Mouse (Mus musculus) neural tube, embryonic 12.5 days (tissue): ENCODE measurements at regions not wholly inside any gene's neighbourhood (a gene's known extent, or its start where the extent isn't known, plus 50 kb on each side); places are given as distances from the start of the nearest gene placed in this dataset.

Experiments
- ATAC-seq: fragments of 200-750 bp; cut with Nextera tagmentation; 2 replicates; pipeline ENCODE4 v1.8.0; 2017; ENCODE audit warnings: low read depth, mild to moderate bottlenecking, moderate TSS enrichment, moderate library complexity; ENCODE audit not compliant: low FRiP score
- H3K27ac ChIP-seq: fragments of 300-500 bp; sonication (generic); 2 replicates; pipeline ENCODE4 v1.5.1; 2016
- H3K27me3 ChIP-seq: fragments of 300-500 bp; sonication (generic); replicated peaks from 2 replicates; pipeline ENCODE4 v1.6.1; 2016; ENCODE audit warnings: mild to moderate bottlenecking
- H3K36me3 ChIP-seq: fragments of 300-500 bp; sonication (generic); 2 replicates; pipeline ENCODE4 v1.6.1; 2016; ENCODE audit warnings: mild to moderate bottlenecking
- H3K4me1 ChIP-seq: fragments of 300-500 bp; sonication (generic); 2 replicates; pipeline ENCODE4 v1.6.1; 2016
- H3K4me2 ChIP-seq: fragments of 300-500 bp; sonication (generic); replicated peaks from 2 replicates; pipeline ENCODE4 v1.6.1; 2016; ENCODE audit warnings: mild to moderate bottlenecking
- H3K4me3 ChIP-seq: fragments of 300-500 bp; sonication (generic); 2 replicates; pipeline ENCODE4 v1.5.1; 2016
- H3K9ac ChIP-seq: fragments of 300-500 bp; sonication (generic); 2 replicates; pipeline ENCODE4 v1.6.1; 2016; ENCODE audit warnings: mild to moderate bottlenecking
- H3K9me3 ChIP-seq: fragments of 300-500 bp; sonication (generic); 2 replicates; pipeline ENCODE4 v1.6.1; 2016; ENCODE audit warnings: mild to moderate bottlenecking
- WGBS: fragments of 180-500 bp; shearing (Covaris S2); methylation state at CpG from one replicate; pipeline ENCODE4 v1.1.7; 2016; 5-methylcytosine and 5-hydroxymethylcytosine counted together

- WGBS: 89% methylated on average over 2 of the region's 2 CpGs
Observed at GRCm38 (mm10) chr9:115607961-115608360, 297.7 kb upstream of the Stt3b start.

GRCm38 (mm10) chr9:115608377-115608776 lies 298.2 kb upstream of the Stt3b start:
- no peak for ATAC-seq
- Histone ChIP-seq H3K27ac (no peak overlapping the region), H3K4me1 (peaks cover 4% of the 10 kb centered on the region; the same call in 1 of the 2 replicates), H3K4me3 (no peak overlapping the region), H3K36me3 (no peaks in the 10 kb centered on the region), H3K27me3 (no peaks in the 10 kb centered on the region), H3K9me3 (no peaks in the 10 kb centered on the region), H3K9ac (no peak overlapping the region), H3K4me2 (no peak overlapping the region)
- 94% methylated on average over 5 of the region's 5 CpGs for WGBS

More at GRCm38 (mm10) chr9:115607961-115608360, 297.7 kb upstream of the Stt3b start:
- Histone ChIP-seq H3K4me3 (no peak overlapping the region), H3K4me2 (no peak overlapping the region), H3K36me3 (no peaks in the 10 kb centered on the region), H3K27ac (no peak overlapping the region), H3K27me3 (no peaks in the 10 kb centered on the region), H3K9me3 (no peaks in the 10 kb centered on the region), H3K4me1 (peaks cover 4% of the 10 kb centered on the region; the same call in 1 of the 2 replicates), H3K9ac (no peak overlapping the region)
- ATAC-seq: no peak

- H3K27ac ChIP-seq: no peak overlapping the region
- H3K9ac ChIP-seq: no peak overlapping the region
- no peaks in the 10 kb centered on the region for H3K9me3 ChIP-seq
- H3K4me1 ChIP-seq: peaks cover 2% of the 10 kb centered on the region; the same call in 1 of the 2 replicates
- 90% methylated on average over 5 of the region's 5 CpGs for WGBS
- no peaks in the 10 kb centered on the region for H3K36me3 ChIP-seq
- no peak overlapping the region for H3K4me3 ChIP-seq
- H3K4me2 ChIP-seq: no peak overlapping the region
- no peaks in the 10 kb centered on the region for H3K27me3 ChIP-seq
- ATAC-seq: no peak
Observed at GRCm38 (mm10) chr9:115609904-115610303, 299.4 kb upstream of the Gadl1 start.

- Histone ChIP-seq H3K9me3 (no peaks in the 10 kb centered on the region), H3K36me3 (no peaks in the 10 kb centered on the region), H3K27me3 (no peaks in the 10 kb centered on the region), H3K4me1 (no peaks in the 10 kb centered on the region; the same call in 1 of the 2 replicates), H3K27ac (no peak overlapping the region), H3K9ac (no peak overlapping the region), H3K4me2 (no peak overlapping the region), H3K4me3 (no peak overlapping the region)
- no peak for ATAC-seq
- WGBS: 88% methylated on average over 5 of the region's 5 CpGs
Observed at GRCm38 (mm10) chr9:115611713-115612112, 297.5 kb upstream of the Gadl1 start.

- Histone ChIP-seq H3K4me3 (no peak overlapping the region), H3K9ac (no peak overlapping the region), H3K4me1 (no peaks in the 10 kb centered on the region; the same call in 1 of the 2 replicates), H3K4me2 (no peak overlapping the region), H3K9me3 (no peaks in the 10 kb centered on the region), H3K36me3 (no peaks in the 10 kb centered on the region), H3K27ac (no peak overlapping the region), H3K27me3 (no peaks in the 10 kb centered on the region)
- ATAC-seq: no peak
- 85% methylated on average over 6 of the region's 6 CpGs for WGBS
Observed at GRCm38 (mm10) chr9:115612908-115613307, 296.3 kb upstream of the Gadl1 start.

GRCm38 (mm10) chr9:115614007-115614406 lies 295.2 kb upstream of the Gadl1 start:
- Histone ChIP-seq H3K27ac (no peak overlapping the region), H3K36me3 (no peaks in the 10 kb centered on the region), H3K9ac (no peak overlapping the region), H3K4me3 (no peak overlapping the region), H3K27me3 (no peaks in the 10 kb centered on the region), H3K9me3 (no peaks in the 10 kb centered on the region), H3K4me1 (no peaks in the 10 kb centered on the region; the same call in 1 of the 2 replicates), H3K4me2 (no peak overlapping the region)
- WGBS: 76% methylated on average over 2 of the region's 2 CpGs
- no peak for ATAC-seq

GRCm38 (mm10) chr9:115617909-115618308 lies 291.3 kb upstream of the Gadl1 start:
- Histone ChIP-seq H3K9me3 (no peaks in the 10 kb centered on the region), H3K4me2 (no peak overlapping the region), H3K9ac (no peak overlapping the region), H3K36me3 (no peaks in the 10 kb centered on the region), H3K4me1 (no peaks in the 10 kb centered on the region; the same call in 1 of the 2 replicates), H3K27me3 (no peaks in the 10 kb centered on the region), H3K27ac (no peak overlapping the region), H3K4me3 (no peak overlapping the region)
- no peak for ATAC-seq
- 85% methylated on average over 6 of the region's 6 CpGs for WGBS

- Histone ChIP-seq H3K36me3 (no peaks in the 10 kb centered on the region), H3K27ac (no peak overlapping the region), H3K9ac (no peak overlapping the region), H3K9me3 (no peaks in the 10 kb centered on the region), H3K4me3 (no peak overlapping the region), H3K27me3 (no peaks in the 10 kb centered on the region), H3K4me1 (no peaks in the 10 kb centered on the region), H3K4me2 (no peak overlapping the region)
- no peak for ATAC-seq
- WGBS: 61% methylated on average over 5 of the region's 5 CpGs
Observed at GRCm38 (mm10) chr9:115623948-115624347, 285.3 kb upstream of the Gadl1 start.

- H3K4me3 ChIP-seq: no peak overlapping the region
- 72% methylated on average over 15 of the region's 15 CpGs for WGBS
- H3K9me3 ChIP-seq: no peaks in the 10 kb centered on the region
- H3K27ac ChIP-seq: no peak overlapping the region
- no peaks in the 10 kb centered on the region for H3K27me3 ChIP-seq
- H3K36me3 ChIP-seq: no peaks in the 10 kb centered on the region
- no peak for ATAC-seq
- no peaks in the 10 kb centered on the region for H3K4me1 ChIP-seq
- H3K4me2 ChIP-seq: no peak overlapping the region
- no peak overlapping the region for H3K9ac ChIP-seq
Observed at GRCm38 (mm10) chr9:115624721-115625496, 284.3 kb upstream of the Gadl1 start.

- no peaks in the 10 kb centered on the region for H3K27me3 ChIP-seq
- H3K27ac ChIP-seq: no peak overlapping the region
- 82% methylated on average over 3 of the region's 3 CpGs for WGBS
- H3K9ac ChIP-seq: no peak overlapping the region
- H3K36me3 ChIP-seq: no peaks in the 10 kb centered on the region
- H3K4me2 ChIP-seq: no peak overlapping the region
- H3K4me3 ChIP-seq: no peak overlapping the region
- no peaks in the 10 kb centered on the region for H3K4me1 ChIP-seq
- ATAC-seq: no peak
- no peaks in the 10 kb centered on the region for H3K9me3 ChIP-seq
Observed at GRCm38 (mm10) chr9:115627551-115627950, 281.7 kb upstream of the Gadl1 start.

GRCm38 (mm10) chr9:115637114-115637513 lies 272.1 kb upstream of the Gadl1 start:
- Histone ChIP-seq H3K27ac (no peak overlapping the region), H3K36me3 (no peaks in the 10 kb centered on the region), H3K4me3 (no peak overlapping the region), H3K4me2 (no peak overlapping the region), H3K27me3 (no peaks in the 10 kb centered on the region), H3K4me1 (no peaks in the 10 kb centered on the region), H3K9ac (no peak overlapping the region), H3K9me3 (no peaks in the 10 kb centered on the region)
- no peak for ATAC-seq
- WGBS: 84% methylated on average over 6 of the region's 6 CpGs

- Histone ChIP-seq H3K27me3 (no peaks in the 10 kb centered on the region), H3K4me3 (no peak overlapping the region), H3K9ac (no peak overlapping the region), H3K9me3 (no peaks in the 10 kb centered on the region), H3K4me2 (no peak overlapping the region), H3K4me1 (peaks cover 3% of the 10 kb centered on the region; the same call in 1 of the 2 replicates), H3K36me3 (no peaks in the 10 kb centered on the region), H3K27ac (no peak overlapping the region)
- ATAC-seq: no peak
- 86% methylated on average over 2 of the region's 2 CpGs for WGBS
Observed at GRCm38 (mm10) chr9:115640781-115641180, 268.5 kb upstream of the Gadl1 start.

- Histone ChIP-seq H3K27me3 (no peaks in the 10 kb centered on the region), H3K4me3 (no peak overlapping the region), H3K36me3 (no peaks in the 10 kb centered on the region), H3K9me3 (no peaks in the 10 kb centered on the region), H3K4me1 (peaks cover 10% of the 10 kb centered on the region; the same call in 1 of the 2 replicates), H3K4me2 (no peak overlapping the region), H3K27ac (no peak overlapping the region), H3K9ac (no peak overlapping the region)
- ATAC-seq: no peak
- WGBS: 29% methylated on average over 4 of the region's 4 CpGs
Observed at GRCm38 (mm10) chr9:115642032-115642431, 267.2 kb upstream of the Gadl1 start.
